Comparison of ENCODE assay signal across 8 mouse cellular contexts in genomic region chr3:108856386-108857123, GRCm38 (mm10). TPM values are rescaled to one million over a fixed set of nuclear protein-coding genes. Genes with fewer than 3 reads are reported as not detected.
DNase-seq lines count a peak whose midpoint lies in the region; ATAC-seq and TF ChIP-seq lines count a peak whose summit lies in the region.

No protein-coding gene starts in this region.

- H3K4me3 ChIP-seq in brown adipose tissue, adult 24 weeks (ENCODE audit: insufficient read depth, low read depth, low read length): no peak overlapping the region
- H3K4me3 ChIP-seq in intestine, postnatal 0 days (ENCODE audit: low read depth, low read length): no peak overlapping the region

- peak; percentile 52; the same call in 1 of the 2 replicates for ATAC-seq in intestine, postnatal 0 days

- TF ChIP-seq CTCF in intestine, postnatal 0 days (IDR thresholded peaks at IDR 0.05; ENCODE audit: low read depth): peak; percentile 77

- WGBS in intestine, postnatal 0 days: 66% methylated on average over 8 of the region's 8 CpGs

- H3K27ac ChIP-seq in brown adipose tissue, adult 24 weeks (replicated peaks; ENCODE audit: low read depth, low read length): peak overlapping the region; percentile 71
- H3K27ac ChIP-seq in intestine, postnatal 0 days (ENCODE audit: low read depth, low read length): no peak overlapping the region

- H3K9ac ChIP-seq in intestine, postnatal 0 days (ENCODE audit: low read depth, low read length): no peak overlapping the region

- H3K4me1 ChIP-seq in brown adipose tissue, adult 24 weeks (ENCODE audit: control insufficient read depth, insufficient read depth, insufficient read length, low read length): peaks cover 3% of the 10 kb centered on the region; the same call in 1 of the 2 replicates
- 0 out of 2 replicates have a peak, but pooled peaks cover 2% of the 10 kb centered on the region for H3K4me1 ChIP-seq in intestine, postnatal 0 days (replicated peaks; ENCODE audit: control insufficient read depth, insufficient read depth, low read length)

- no peaks in the 10 kb centered on the region for H3K27me3 ChIP-seq in intestine, postnatal 0 days (replicated peaks; ENCODE audit: control insufficient read depth, insufficient read depth, low read length)

- no peaks in the 10 kb centered on the region for H3K9me3 ChIP-seq in intestine, postnatal 0 days (ENCODE audit: control insufficient read depth)

- H3K36me3 ChIP-seq in intestine, postnatal 0 days (ENCODE audit: control insufficient read depth, insufficient read depth): no peaks in the 10 kb centered on the region

- no peak overlapping the region for H3K4me2 ChIP-seq in intestine, postnatal 0 days (replicated peaks; ENCODE audit: low read depth)

- DNase-seq in spleen, adult 18-20 months: peak; percentile 60 to 70
- no peak for DNase-seq in spleen, postnatal 4 days (ENCODE audit: low spot score in 2 of 2)
- peak; percentile 42 for DNase-seq in lung, postnatal 10 days
- no peak for DNase-seq in frontal cortex, postnatal 14 days (ENCODE audit: low spot score in 2 of 2)
- DNase-seq in gastrocnemius, postnatal 10 days: no peak
- no peak for DNase-seq in left cerebral cortex, postnatal 36 days (ENCODE audit: low spot score in 2 of 2)

- intact Hi-C loops in left cerebral cortex, postnatal 36 days (cut with DNase I): loop anchor here (5.0 kb wide), 1 partner anchor 56 kb away; the partner anchor contains the start of gene Prpf38b

RNA-seq across cellular contexts. Expression of gene Stxbp3, which starts 16.2 kb away (rescaled TPM):
- polyA plus RNA-seq in brown adipose tissue, adult 24 weeks (2012; ENCODE audit: insufficient read depth, insufficient read length, missing spikeins): 21.5 and 25.5 TPM in 2 replicates
- 40.5 and 48.6 TPM in 2 replicates for polyA plus RNA-seq in intestine, postnatal 0 days (2015; fragmentation: Nextera tagmentation; extraction: Ambion mirVana)
- total RNA-seq in gastrocnemius, postnatal 10 days (2021): 10 to 100 TPM; 31.8 to 38.5 TPM
- 10 to 100 TPM; 22.4 to 23.7 TPM for total RNA-seq in left cerebral cortex, postnatal 36 days (2021)

RNA-seq across cellular contexts. Expression of gene Fndc7, which starts 33.3 kb away (rescaled TPM):
- 0.38 TPM in 1 of 2 replicates, not detected in the other for polyA plus RNA-seq in brown adipose tissue, adult 24 weeks (2012; ENCODE audit: insufficient read depth, insufficient read length, missing spikeins)
- polyA plus RNA-seq in intestine, postnatal 0 days (2015; fragmentation: Nextera tagmentation; extraction: Ambion mirVana): 0.05 TPM in 1 of 2 replicates, not detected in the other
- total RNA-seq in gastrocnemius, postnatal 10 days (2021): under 1 TPM; 0.07 to 0.34 TPM
- total RNA-seq in left cerebral cortex, postnatal 36 days (2021): not detected

RNA-seq across cellular contexts. Expression of gene Prpf38b, which starts 55.0 kb away (rescaled TPM):
- polyA plus RNA-seq in brown adipose tissue, adult 24 weeks (2012; ENCODE audit: insufficient read depth, insufficient read length, missing spikeins): 35.9 and 75.7 TPM in 2 replicates
- polyA plus RNA-seq in intestine, postnatal 0 days (2015; fragmentation: Nextera tagmentation; extraction: Ambion mirVana): 29.5 and 38.0 TPM in 2 replicates
- total RNA-seq in gastrocnemius, postnatal 10 days (2021): 10 to 100 TPM; 24.3 to 31.5 TPM
- 10 to 100 TPM; 28.0 to 54.5 TPM for total RNA-seq in left cerebral cortex, postnatal 36 days (2021)

Comparison
In these comparisons a context has a peak if more than half of its experiments do, and no peak if none do; other contexts are left out.
1. DNase-seq: peak in spleen, adult 18-20 months (2 of 2) and lung, postnatal 10 days (single experiment); none in spleen, postnatal 4 days (0 of 2), frontal cortex, postnatal 14 days (0 of 2), gastrocnemius, postnatal 10 days (single experiment) and left cerebral cortex, postnatal 36 days (0 of 2).